Mouse (Mus musculus) embryonic stem cell, embryonic (primary cell): ENCODE measurements at regions not wholly inside any gene's neighbourhood (a gene's known extent, or its start where the extent isn't known, plus 50 kb on each side); places are given as distances from the start of the nearest gene placed in this dataset.

ENCODE experiments used
- CTCF ChIA-PET, 4 experiments: fragments of 300-600 bp in 2 of 4; fragments of 350-600 bp in 2 of 4; sonication (Branson Sonifier 250); formaldehyde crosslinking; loops; one replicate each; lab custom pipeline; 2022; ENCODE audit warnings: inconsistent platforms in 2 of 4; lab: Charles Lee
- POLR2A ChIA-PET, 4 experiments: fragments of 300-600 bp in 2 of 4; fragments of 350-600 bp in 2 of 4; sonication (Branson Sonifier 250); formaldehyde crosslinking; loops; one replicate each; lab custom pipeline; 2022; ENCODE audit warnings: antibody characterized with exemption in 4 of 4, inconsistent platforms in 1 of 4; lab: Charles Lee

- POLR2A ChIA-PET = interaction anchor here in 2 of 4 experiments (0.6 to 1.1 kb wide), 4 partner anchors 9 to 536 kb away, joined by 3 to 5 read pairs (median 3); no protein-coding TSS in a partner anchor
- CTCF ChIA-PET = interaction anchor here in 1 of 4 experiments (1.1 kb wide), 1 partner anchor 65 kb away, joined by 4 read pairs; no protein-coding TSS in a partner anchor
Observed at GRCm38 (mm10) chr8:26447886-26448640, 328.7 kb downstream of the Gm45692 start.

DNA sequence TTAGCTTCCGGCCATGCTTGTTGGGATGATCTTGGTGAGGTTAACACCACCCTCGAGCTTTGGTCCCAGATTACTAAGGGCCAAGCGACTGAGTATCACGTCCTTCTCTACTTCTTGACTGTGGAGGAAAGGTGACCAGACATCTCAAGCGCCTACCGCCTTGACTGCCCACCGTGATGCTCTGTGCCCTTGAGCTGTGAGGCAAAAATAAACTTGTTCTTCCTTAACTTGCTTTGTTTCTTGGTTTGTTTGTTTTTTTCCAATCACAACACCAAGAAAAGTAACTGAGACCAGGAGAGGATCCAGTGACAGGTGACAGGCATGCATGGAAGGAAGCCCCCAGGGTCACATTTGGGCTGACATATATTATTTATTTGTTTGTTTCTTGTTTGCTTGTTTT, 330.0 kb downstream of the Gm45692 start:
- ChIA-PET POLR2A (interaction anchor here in 1 of 4 experiments (0.6 kb wide), 1 partner anchor 11 kb away, joined by 4 read pairs; no protein-coding TSS in a partner anchor), CTCF (interaction anchor here in 1 of 4 experiments (0.6 kb wide), 1 partner anchor 178 kb away, joined by 3 read pairs; no protein-coding TSS in a partner anchor)

GRCm38 (mm10) chr8:26450543-26450942, 331.2 kb downstream of the Gm45692 start:
- CTCF ChIA-PET = no interaction called here
- POLR2A ChIA-PET = interaction anchor here in 2 of 4 experiments (0.5 to 0.8 kb wide), 4 partner anchors 23 to 524 kb away, joined by 3 to 9 read pairs (median 3); no protein-coding TSS in a partner anchor

DNA sequence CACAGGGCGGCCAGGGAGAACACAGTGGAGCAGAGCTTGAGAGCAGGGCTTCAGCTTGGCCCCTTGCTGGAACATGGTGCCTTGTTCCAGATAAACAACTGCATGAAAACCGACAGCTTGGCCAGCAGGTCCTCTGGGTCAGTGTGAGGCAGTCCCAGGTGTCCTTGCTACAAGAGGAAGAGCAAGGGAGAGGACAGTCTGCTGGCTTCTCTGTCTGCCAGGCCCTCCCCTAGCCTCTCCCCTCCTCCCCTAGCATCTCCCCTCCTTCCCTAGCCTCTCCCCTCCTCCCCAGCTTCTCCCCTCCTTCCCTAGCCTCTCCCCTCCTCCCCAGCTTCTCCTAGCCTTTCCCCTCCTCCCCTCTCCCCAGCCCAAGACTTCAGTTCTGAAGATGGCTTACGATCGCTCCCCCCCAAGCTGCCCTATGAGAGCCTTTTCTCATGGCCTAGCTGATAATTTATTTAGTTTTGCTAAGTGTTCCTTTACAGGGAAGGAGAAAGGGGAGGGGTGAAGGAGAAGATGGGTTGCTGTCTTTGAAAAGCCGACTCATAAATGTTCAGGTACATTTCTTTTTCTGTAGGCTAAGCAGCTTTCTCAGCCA, 333.7 kb downstream of the Gm45692 start:
- ChIA-PET POLR2A (interaction anchor here in 1 of 4 experiments (0.6 kb wide), 1 partner anchor 556 kb away, joined by 5 read pairs; no protein-coding TSS in a partner anchor), CTCF (interaction anchor here in 2 of 4 experiments (0.6 to 1.3 kb wide), 2 partner anchors 73 to 528 kb away, joined by 4 read pairs; no protein-coding TSS in a partner anchor)

DNA sequence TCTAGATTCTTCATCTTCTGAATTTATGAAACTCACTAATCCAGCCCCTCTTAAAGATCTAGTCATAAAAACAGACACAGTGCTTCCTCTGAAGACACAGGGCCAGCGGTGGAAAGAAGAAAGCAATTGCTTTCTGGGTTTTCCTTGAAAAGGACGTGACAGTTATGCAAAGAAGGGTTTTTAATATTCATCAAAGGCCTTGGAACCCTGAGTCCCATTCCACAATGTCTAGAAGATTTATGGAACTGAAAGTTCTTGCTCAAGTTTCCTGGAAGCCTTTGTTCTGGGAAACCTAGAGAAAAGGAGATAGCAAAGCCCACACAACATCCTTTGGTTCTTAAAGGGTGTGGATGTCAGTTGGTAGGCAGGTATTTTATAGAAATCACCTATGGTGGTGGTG, 346.0 kb downstream of the Gm45692 start:
- ChIA-PET POLR2A (no interaction called here), CTCF (no interaction called here)

DNA sequence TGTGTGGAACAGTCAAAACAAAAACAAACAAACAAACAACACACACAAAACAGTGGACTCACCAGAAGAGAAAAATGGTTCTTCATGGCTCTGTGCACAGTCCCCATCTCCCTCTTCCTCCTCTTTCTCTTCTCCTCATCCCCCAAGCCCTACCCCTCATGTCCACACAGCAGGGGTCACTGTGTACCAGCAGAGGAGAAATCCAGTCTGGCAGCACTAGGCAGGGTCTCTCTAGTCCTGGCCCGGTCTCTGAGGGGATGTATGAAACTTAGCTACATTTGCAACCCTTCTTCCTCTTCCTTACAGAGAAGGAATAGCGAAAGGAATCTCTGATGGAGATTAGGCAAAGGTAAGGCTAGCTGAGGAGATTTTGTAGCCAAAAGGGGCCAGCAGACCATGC, 349.1 kb downstream of the Gm45692 start:
- ChIA-PET CTCF (no interaction called here), POLR2A (interaction anchor here in 1 of 4 experiments (1.5 kb wide), 1 partner anchor 10 kb away, joined by 3 read pairs; no protein-coding TSS in a partner anchor)

- ChIA-PET CTCF (no interaction called here), POLR2A (no interaction called here)
Observed at GRCm38 (mm10) chr8:26469705-26470104, 350.4 kb downstream of the Gm45692 start.

DNA sequence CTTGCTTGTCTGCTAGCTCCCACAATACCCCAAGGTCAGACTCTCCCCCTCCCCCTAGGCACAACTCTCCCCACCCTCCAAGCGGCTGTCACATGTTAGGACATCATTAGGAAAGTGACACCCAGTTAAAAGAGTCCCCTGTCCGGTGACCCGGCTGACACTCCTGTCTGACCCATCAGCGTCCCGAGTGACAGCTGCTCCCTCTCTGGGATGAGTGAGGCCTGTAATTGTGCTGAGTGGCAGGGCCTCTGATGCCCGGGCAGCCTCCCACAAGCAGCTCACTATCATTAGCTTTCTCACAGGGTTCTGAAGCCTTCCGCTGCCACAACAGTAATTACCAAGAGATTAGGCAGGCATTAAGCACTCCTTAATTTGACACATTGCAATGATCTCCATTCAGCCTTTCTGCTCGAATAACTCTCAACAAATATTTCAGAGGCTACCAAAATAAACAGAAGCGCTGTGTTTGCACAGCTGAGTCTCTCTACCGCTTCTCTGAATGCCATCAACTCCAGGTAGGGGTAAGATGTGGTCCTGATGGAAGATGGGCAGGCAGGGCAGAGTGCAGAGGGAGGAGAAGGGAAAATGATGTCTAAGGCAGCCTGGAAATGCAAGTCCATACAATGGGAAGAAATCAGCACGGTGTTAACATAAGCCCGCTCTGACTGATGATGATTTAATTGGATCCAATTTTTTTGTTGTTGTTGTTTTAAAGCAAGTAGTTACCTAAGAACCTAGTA, 352.6 kb downstream of the Gm45692 start:
- CTCF ChIA-PET = no interaction called here
- POLR2A ChIA-PET = interaction anchor here in 2 of 4 experiments (0.6 to 1.1 kb wide), 5 partner anchors 10 to 1416 kb away, joined by 3 read pairs; no protein-coding TSS in a partner anchor

DNA sequence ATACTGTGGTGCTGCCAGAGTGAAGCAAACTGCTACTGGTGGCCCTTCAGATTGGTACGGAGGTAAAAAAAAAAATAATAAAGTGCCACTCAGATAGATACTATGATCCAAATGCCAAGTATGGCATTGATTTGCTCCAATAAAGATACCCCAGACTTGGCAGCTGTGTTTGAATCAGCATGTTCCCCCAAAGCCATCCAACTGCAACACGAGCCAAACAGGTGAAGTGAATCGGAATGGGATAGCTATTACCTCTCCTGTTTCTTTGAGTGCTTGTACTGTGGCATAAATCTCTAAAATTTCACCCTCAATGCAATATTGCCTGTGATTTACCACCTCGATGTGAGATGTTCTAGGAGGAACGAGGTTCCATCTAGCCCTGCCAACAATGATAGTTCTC, 365.4 kb downstream of the Gm45692 start:
- CTCF ChIA-PET = no interaction called here
- POLR2A ChIA-PET = no interaction called here

- POLR2A ChIA-PET = no interaction called here
- CTCF ChIA-PET = interaction anchor here in 1 of 4 experiments (1.5 kb wide), 1 partner anchor 143 kb away, joined by 3 read pairs; no protein-coding TSS in a partner anchor
Observed at GRCm38 (mm10) chr8:26487866-26488265, 368.5 kb downstream of the Gm45692 start.

DNA sequence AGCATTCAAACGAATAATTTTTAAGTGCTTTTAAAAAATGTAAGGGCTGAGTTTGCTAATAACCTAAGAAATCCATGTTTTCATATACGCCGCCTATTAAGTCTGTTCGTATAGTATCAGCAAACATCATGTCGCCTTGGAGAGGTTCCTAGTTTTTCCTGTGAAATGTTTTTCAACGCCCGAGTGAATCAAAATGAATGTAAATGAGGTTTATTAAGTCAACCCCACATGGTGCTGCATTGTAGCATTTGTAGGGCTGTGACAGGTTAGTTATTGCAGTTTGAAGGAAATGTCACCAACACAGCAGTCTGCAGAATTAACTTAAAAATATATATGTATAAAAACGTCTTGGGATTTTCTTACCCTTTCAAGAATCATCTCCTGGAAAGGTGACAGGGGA, 369.3 kb downstream of the Gm45692 start:
- POLR2A ChIA-PET = no interaction called here
- CTCF ChIA-PET = no interaction called here

- CTCF ChIA-PET = interaction anchor here in 1 of 4 experiments (0.5 kb wide), 1 partner anchor 59 kb away, joined by 7 read pairs; no protein-coding TSS in a partner anchor
Observed at GRCm38 (mm10) chr8:26501196-26501813, 382.0 kb downstream of the Gm45692 start.

GRCm38 (mm10) chr8:26501814-26502572, 382.7 kb downstream of the Gm45692 start:
- POLR2A ChIA-PET = no interaction called here
- CTCF ChIA-PET = no interaction called here

More at GRCm38 (mm10) chr8:26501196-26501813, 382.0 kb downstream of the Gm45692 start:
- POLR2A ChIA-PET = no interaction called here

DNA sequence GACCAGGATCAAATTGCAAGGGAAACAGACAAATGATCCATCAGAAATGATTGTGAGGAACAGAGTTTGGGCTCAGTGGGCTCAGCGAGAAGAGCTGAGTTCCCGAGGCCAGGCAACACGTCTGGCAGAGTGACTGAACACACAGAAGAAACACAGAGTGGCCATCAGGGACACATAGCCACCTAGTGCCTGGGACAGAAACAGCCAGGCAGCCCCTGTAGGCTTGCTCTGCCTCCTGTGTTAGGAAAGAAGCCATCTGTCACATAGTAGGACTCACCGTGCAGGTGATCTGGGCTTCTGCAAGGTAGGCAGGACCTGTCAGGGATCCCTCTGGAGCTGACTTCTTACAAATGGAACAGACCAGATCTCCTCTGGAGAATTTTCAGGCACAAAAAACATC, 383.4 kb downstream of the Gm45692 start:
- POLR2A ChIA-PET = no interaction called here
- CTCF ChIA-PET = no interaction called here

GRCm38 (mm10) chr8:26503918-26504317, 384.6 kb downstream of the Gm45692 start:
- ChIA-PET CTCF (no interaction called here), POLR2A (no interaction called here)

- ChIA-PET CTCF (no interaction called here), POLR2A (no interaction called here)
Observed at GRCm38 (mm10) chr8:26504319-26505035, 385.1 kb downstream of the Gm45692 start.

DNA sequence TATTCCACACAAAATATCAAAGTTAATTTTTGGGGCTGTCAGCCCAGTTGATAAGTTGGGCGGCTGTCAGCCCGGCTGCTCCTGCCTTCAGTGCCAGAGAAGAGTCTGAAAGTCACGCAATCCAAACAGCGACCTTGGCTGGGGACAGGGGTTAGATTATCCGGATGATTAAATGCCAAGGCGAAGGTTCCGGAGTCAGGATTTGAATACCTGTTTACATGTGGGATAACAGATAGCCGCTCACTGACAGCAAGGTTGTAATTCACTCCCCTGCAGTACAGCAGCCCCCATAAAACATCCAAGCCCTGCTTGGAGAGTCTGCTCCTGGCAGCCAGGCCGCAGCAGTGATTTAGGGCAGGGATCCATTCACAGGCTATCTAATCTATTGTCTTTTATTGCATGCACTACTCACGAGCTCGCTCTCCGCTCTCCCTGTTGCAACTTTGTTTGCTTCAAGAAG, 388.3 kb downstream of the Gm45692 start:
- ChIA-PET POLR2A (interaction anchor here in 1 of 4 experiments (1.1 kb wide), 1 partner anchor 10 kb away, joined by 3 read pairs; no protein-coding TSS in a partner anchor), CTCF (no interaction called here)
